Mouse (Mus musculus) erythroblast, embryonic 14.5 days (primary cell): Measurements from ENCODE around the gene Inpp5a. TPM values are rescaled to one million over a fixed set of nuclear protein-coding genes. Genes with fewer than 3 reads are reported as not detected.

Experiments used
- H3K27me3 ChIP-seq: 2 replicates; pipeline ENCODE4 v1.6.1; 2012; ENCODE audit warnings: inconsistent platforms; ENCODE audit not compliant: control insufficient read depth
- H3K36me3 ChIP-seq: 2 replicates; pipeline ENCODE4 v1.6.1; 2012; ENCODE audit warnings: mild to moderate bottlenecking, inconsistent platforms; ENCODE audit not compliant: control insufficient read depth
- H3K4me1 ChIP-seq: 2 replicates; pipeline ENCODE4 v1.6.1; 2012; ENCODE audit warnings: inconsistent platforms; ENCODE audit not compliant: control insufficient read depth
- H3K4me3 ChIP-seq: replicated peaks from 2 replicates; pipeline ENCODE3; 2012; ENCODE audit warnings: moderate library complexity, mild to moderate bottlenecking, inconsistent platforms
- H3K9me3 ChIP-seq: 2 replicates; pipeline ENCODE4 v1.6.1; 2012; ENCODE audit warnings: low read length, inconsistent platforms, mixed read lengths; ENCODE audit not compliant: control insufficient read depth
- GATA1 ChIP-seq: IDR thresholded peaks from 2 replicates; pipeline ENCODE4 v1.6.1; 2012; ENCODE audit warnings: low read length, inconsistent platforms, mixed read lengths
- TAL1 ChIP-seq: IDR thresholded peaks from 3 replicates; pipeline ENCODE4 v1.6.1; 2012; ENCODE audit warnings: low read length, inconsistent platforms, mixed read lengths
- polyA plus RNA-seq: library from polyadenylated mRNA; stranded (reverse); fragments of >175 nt; gene quantifications from 2 replicates; pipeline ENCODE4 v1.2.3, GENCODE M21; 2012

Inpp5a gene
- polyA plus RNA-seq, 1 experiment = 0.25 TPM

GRCm38 (mm10) chr7:139537831-139538230 is 148.9 kb downstream of the Inpp5a start:
- TF ChIP-seq GATA1 (no peak), TAL1 (no peak)
- Histone ChIP-seq H3K36me3 (no peaks in the 10 kb centered on the region), H3K4me3 (no peak overlapping the region), H3K27me3 (no peaks in the 10 kb centered on the region), H3K9me3 (no peaks in the 10 kb centered on the region), H3K4me1 (no peaks in the 10 kb centered on the region)

- Histone ChIP-seq H3K36me3 (no peaks in the 10 kb centered on the region), H3K27me3 (no peaks in the 10 kb centered on the region), H3K9me3 (no peaks in the 10 kb centered on the region), H3K4me1 (no peaks in the 10 kb centered on the region), H3K4me3 (no peak overlapping the region)
- TF ChIP-seq GATA1 (no peak), TAL1 (no peak)
These were observed 149.6 kb downstream of the Inpp5a start for GRCm38 (mm10) chr7:139538541-139538940.

- TF ChIP-seq TAL1 (no peak), GATA1 (no peak)
- H3K27me3 ChIP-seq = no peaks in the 10 kb centered on the region
- no peaks in the 10 kb centered on the region for H3K36me3 ChIP-seq
- H3K4me3 ChIP-seq = no peak overlapping the region
- H3K4me1 ChIP-seq = no peaks in the 10 kb centered on the region
- H3K9me3 ChIP-seq = no peaks in the 10 kb centered on the region
These were observed 151.7 kb downstream of the Inpp5a start for GRCm38 (mm10) chr7:139540601-139541000.

GRCm38 (mm10) chr7:139541422-139541821 is 152.5 kb downstream of the Inpp5a start:
- Histone ChIP-seq H3K27me3 (no peaks in the 10 kb centered on the region), H3K9me3 (no peaks in the 10 kb centered on the region), H3K4me3 (no peak overlapping the region), H3K36me3 (no peaks in the 10 kb centered on the region), H3K4me1 (no peaks in the 10 kb centered on the region)
- no peak for TF ChIP-seq GATA1
- TF ChIP-seq TAL1 = no peak

GRCm38 (mm10) chr7:139544706-139545625 is 156.1 kb downstream of the Inpp5a start:
- TF ChIP-seq GATA1 = no peak
- no peak for TF ChIP-seq TAL1
- Histone ChIP-seq H3K4me3 (no peak overlapping the region), H3K27me3 (no peaks in the 10 kb centered on the region), H3K9me3 (no peaks in the 10 kb centered on the region), H3K4me1 (no peaks in the 10 kb centered on the region), H3K36me3 (no peaks in the 10 kb centered on the region)

GRCm38 (mm10) chr7:139547325-139547724 is 158.4 kb downstream of the Inpp5a start:
- no peaks in the 10 kb centered on the region for H3K9me3 ChIP-seq
- H3K36me3 ChIP-seq = no peaks in the 10 kb centered on the region
- TF ChIP-seq TAL1 (no peak), GATA1 (no peak)

GRCm38 (mm10) chr7:139550086-139550783 is 161.3 kb downstream of the Inpp5a start:
- no peaks in the 10 kb centered on the region for H3K9me3 ChIP-seq
- no peaks in the 10 kb centered on the region for H3K27me3 ChIP-seq
- H3K36me3 ChIP-seq = no peaks in the 10 kb centered on the region
- no peak for TF ChIP-seq TAL1
- TF ChIP-seq GATA1 = no peak
- no peak overlapping the region for H3K4me3 ChIP-seq
- no peaks in the 10 kb centered on the region for H3K4me1 ChIP-seq

More at GRCm38 (mm10) chr7:139547325-139547724, 158.4 kb downstream of the Inpp5a start:
- no peaks in the 10 kb centered on the region for H3K4me1 ChIP-seq
- no peak overlapping the region for H3K4me3 ChIP-seq
- H3K27me3 ChIP-seq = no peaks in the 10 kb centered on the region

- Histone ChIP-seq H3K4me3 (no peak overlapping the region), H3K36me3 (no peaks in the 10 kb centered on the region), H3K9me3 (no peaks in the 10 kb centered on the region), H3K4me1 (no peaks in the 10 kb centered on the region), H3K27me3 (no peaks in the 10 kb centered on the region)
- TF ChIP-seq TAL1 (no peak), GATA1 (no peak)
These were observed 162.6 kb downstream of the Inpp5a start for GRCm38 (mm10) chr7:139551519-139551918.

- Histone ChIP-seq H3K4me1 (no peaks in the 10 kb centered on the region), H3K27me3 (no peaks in the 10 kb centered on the region), H3K4me3 (no peak overlapping the region), H3K9me3 (no peaks in the 10 kb centered on the region), H3K36me3 (no peaks in the 10 kb centered on the region)
- no peak for TF ChIP-seq GATA1
- no peak for TF ChIP-seq TAL1
These were observed 167.4 kb downstream of the Inpp5a start for GRCm38 (mm10) chr7:139556331-139556730.
